10 mouse cellular contexts compared by ENCODE assay signal in the genomic region with DNA sequence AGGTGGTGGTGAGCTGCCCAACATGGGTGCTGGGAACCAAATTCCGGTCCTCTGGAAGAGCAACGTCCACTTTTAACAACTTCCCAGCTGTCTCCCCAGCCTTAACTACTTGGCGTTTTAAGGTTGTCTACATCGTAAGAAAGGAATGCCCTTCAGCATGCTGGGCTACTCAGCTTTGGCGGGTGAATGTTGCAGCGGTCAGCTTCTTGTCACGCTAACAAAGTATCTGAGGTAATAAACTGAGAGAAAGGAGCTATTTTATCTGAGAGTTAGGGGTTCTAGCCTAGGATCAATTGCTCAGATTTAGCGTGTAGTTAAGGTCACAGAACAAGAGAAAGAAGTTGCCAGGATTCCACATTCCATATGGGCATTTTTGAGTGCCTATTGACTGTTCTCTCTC. TPM values are rescaled to one million over a fixed set of nuclear protein-coding genes. Genes with fewer than 3 reads are reported as not detected.
A peak's percentile ranks its signal among the peaks of the same experiment; 100 is the strongest.
DNase-seq lines count a peak whose midpoint lies in the region; ATAC-seq and TF ChIP-seq lines count a peak whose summit lies in the region.
"Had no signal": no experiment of that assay in that cellular context is flagged by ENCODE, and none has a peak within 500 bp of the region (broad histone marks: within the 10 kb centered on the region; RNA-seq: fewer than 3 reads in every experiment).

No protein-coding gene starts in this region.

- peak overlapping the region; percentile 75; the same call in 1 of the 2 replicates for H3K27ac ChIP-seq in hindbrain, embryonic 10.5 days
- no peak overlapping the region for H3K27ac ChIP-seq in hindbrain, embryonic 11.5 days (ENCODE audit: low read depth, low read length)
- H3K27ac ChIP-seq in ES-Bruce4 (ENCODE audit: insufficient read depth, low read length): peak overlapping the region; percentile 90
- peak overlapping the region; percentile 87 for H3K27ac ChIP-seq in embryonic facial prominence, embryonic 13.5 days
- H3K27ac ChIP-seq in limb, embryonic 15.5 days: peak overlapping the region; percentile 87

- DNase-seq in hindbrain, embryonic 10.5 days (ENCODE audit: low spot score): no peak
- no peak for DNase-seq in hindbrain, embryonic 11.5 days (ENCODE audit: low spot score)
- DNase-seq in adipocyte (ENCODE audit: low spot score): no peak

- no peak overlapping the region for H3K4me3 ChIP-seq in hindbrain, embryonic 10.5 days
- H3K4me3 ChIP-seq in hindbrain, embryonic 11.5 days (ENCODE audit: low read depth, low read length): no peak overlapping the region
- H3K4me3 ChIP-seq in ES-Bruce4 (ENCODE audit: low read depth, low read length): no peak overlapping the region
- H3K4me3 ChIP-seq in embryonic facial prominence, embryonic 13.5 days: no peak overlapping the region
- H3K4me3 ChIP-seq in limb, embryonic 15.5 days: no peak overlapping the region

- 91% methylated on average over 8 of the region's 8 CpGs for WGBS in hindbrain, embryonic 10.5 days
- WGBS in hindbrain, embryonic 11.5 days: 88% methylated on average over 8 of the region's 8 CpGs
- 86% methylated on average over 8 of the region's 8 CpGs for WGBS in embryonic facial prominence, embryonic 13.5 days
- 57% methylated on average over 8 of the region's 8 CpGs for WGBS in limb, embryonic 15.5 days

- H3K9ac ChIP-seq in hindbrain, embryonic 11.5 days (ENCODE audit: low read depth, low read length): no peak overlapping the region
- H3K9ac ChIP-seq in ES-Bruce4 (ENCODE audit: low read depth, poor library complexity, severe bottlenecking): no peak overlapping the region
- no peak overlapping the region for H3K9ac ChIP-seq in embryonic facial prominence, embryonic 13.5 days
- no peak overlapping the region for H3K9ac ChIP-seq in limb, embryonic 15.5 days

- TF ChIP-seq POLR2A in ES-Bruce4 (IDR thresholded peaks at IDR 0.05; ENCODE audit: insufficient read depth, low read length): no peak

- peaks cover 17% of the 10 kb centered on the region for H3K36me3 ChIP-seq in hindbrain, embryonic 10.5 days
- no peaks in the 10 kb centered on the region for H3K36me3 ChIP-seq in hindbrain, embryonic 11.5 days (ENCODE audit: control insufficient read depth, insufficient read depth, low read length)
- no peaks in the 10 kb centered on the region for H3K36me3 ChIP-seq in ES-Bruce4 (ENCODE audit: control insufficient read depth, insufficient read depth, low read length, poor library complexity, severe bottlenecking)
- H3K36me3 ChIP-seq in embryonic facial prominence, embryonic 13.5 days: no peaks in the 10 kb centered on the region
- no peaks in the 10 kb centered on the region for H3K36me3 ChIP-seq in limb, embryonic 15.5 days
- H3K36me3 ChIP-seq: G1E had no signal

- no peaks in the 10 kb centered on the region for H3K27me3 ChIP-seq in hindbrain, embryonic 10.5 days (ENCODE audit: insufficient read depth, poor library complexity, severe bottlenecking)
- no peaks in the 10 kb centered on the region for H3K27me3 ChIP-seq in hindbrain, embryonic 11.5 days (ENCODE audit: control insufficient read depth, insufficient read depth, low read length)
- no peaks in the 10 kb centered on the region for H3K27me3 ChIP-seq in ES-Bruce4 (ENCODE audit: control insufficient read depth, insufficient read depth, low read length, poor library complexity, severe bottlenecking)
- H3K27me3 ChIP-seq in embryonic facial prominence, embryonic 13.5 days: no peaks in the 10 kb centered on the region
- H3K27me3 ChIP-seq in limb, embryonic 15.5 days: no peaks in the 10 kb centered on the region

- H3K4me2 ChIP-seq in hindbrain, embryonic 11.5 days (replicated peaks; ENCODE audit: low read depth, low read length): no peak overlapping the region
- H3K4me2 ChIP-seq in embryonic facial prominence, embryonic 13.5 days: 0 out of 2 replicates have a peak overlapping the region, but pooled peaks have one; percentile 24
- peak overlapping the region; percentile 23 for H3K4me2 ChIP-seq in limb, embryonic 15.5 days

- no peak for TF ChIP-seq EP300 in ES-Bruce4 (IDR thresholded peaks at IDR 0.05; ENCODE audit: insufficient read depth, low read depth, low read length)

- H3K4me1 ChIP-seq in hindbrain, embryonic 10.5 days (replicated peaks): peaks cover 23% of the 10 kb centered on the region
- no peaks in the 10 kb centered on the region for H3K4me1 ChIP-seq in hindbrain, embryonic 11.5 days (replicated peaks; ENCODE audit: control insufficient read depth, insufficient read depth, low read length)
- no peaks in the 10 kb centered on the region for H3K4me1 ChIP-seq in ES-Bruce4 (ENCODE audit: control insufficient read depth, insufficient read depth, low read length)
- peaks cover 29% of the 10 kb centered on the region for H3K4me1 ChIP-seq in embryonic facial prominence, embryonic 13.5 days
- H3K4me1 ChIP-seq in limb, embryonic 15.5 days: peaks cover 32% of the 10 kb centered on the region

- H3K9me3 ChIP-seq in hindbrain, embryonic 10.5 days: no peaks in the 10 kb centered on the region
- H3K9me3 ChIP-seq in hindbrain, embryonic 11.5 days (ENCODE audit: control insufficient read depth, low read length): no peaks in the 10 kb centered on the region
- H3K9me3 ChIP-seq in ES-Bruce4 (replicated peaks; ENCODE audit: control insufficient read depth, insufficient read depth, low read length, poor library complexity, severe bottlenecking): no peaks in the 10 kb centered on the region
- H3K9me3 ChIP-seq in embryonic facial prominence, embryonic 13.5 days: no peaks in the 10 kb centered on the region
- H3K9me3 ChIP-seq in limb, embryonic 15.5 days: no peaks in the 10 kb centered on the region
- H3K9me3 ChIP-seq: G1E had no signal

- ATAC-seq in hindbrain, embryonic 11.5 days (ENCODE audit: low FRiP score): no peak
- no peak for ATAC-seq in embryonic facial prominence, embryonic 13.5 days (ENCODE audit: insufficient number of reproducible peaks, insufficient read depth, low FRiP score, low TSS enrichment, low read depth)
- no peak for ATAC-seq in limb, embryonic 15.5 days (ENCODE audit: insufficient number of reproducible peaks, low FRiP score, low TSS enrichment, low read depth)
- ATAC-seq in megakaryocyte, adult 5-6 weeks (ENCODE audit: poor library complexity, severe bottlenecking): no peak
- ATAC-seq in megakaryocyte progenitor cell, adult 5-6 weeks (replicated peaks; ENCODE audit: poor library complexity): no peak

- no peak for TF ChIP-seq CTCF in ES-Bruce4 (IDR thresholded peaks at IDR 0.05; ENCODE audit: low read depth, low read length)

RNA-seq across cellular contexts. Expression of gene Txndc2, which starts 59.4 kb away (rescaled TPM):
- polyA plus RNA-seq in hindbrain, embryonic 10.5 days (2016; fragmentation: Nextera tagmentation; extraction: Ambion mirVana): 0.09 and 0.17 TPM in 2 replicates
- polyA plus RNA-seq in hindbrain, embryonic 11.5 days (2014; fragmentation: Nextera tagmentation; extraction: Ambion mirVana): 0.10 TPM in 1 of 2 replicates, not detected in the other
- not detected in 2 replicates for polyA plus RNA-seq in ES-Bruce4 (2011; ENCODE audit: insufficient read depth, insufficient read length, low read depth, missing spikeins)
- 0.29 TPM in 1 of 2 replicates, not detected in the other for polyA plus RNA-seq in embryonic facial prominence, embryonic 13.5 days (2015; fragmentation: Nextera tagmentation; extraction: Ambion mirVana)
- 0.08 TPM in 1 of 2 replicates, not detected in the other for polyA plus RNA-seq in limb, embryonic 15.5 days (2015; fragmentation: Nextera tagmentation; extraction: Ambion mirVana)
- total RNA-seq in megakaryocyte, adult 5-6 weeks (2015): not detected in 2 replicates
- not detected in 2 replicates for total RNA-seq in megakaryocyte, adult 5-6 weeks (2017)
- 0.17 and 0.22 TPM in 2 replicates for total RNA-seq in megakaryocyte progenitor cell, adult 5-6 weeks (2015)
- total RNA-seq in megakaryocyte progenitor cell, adult 5-6 weeks (2017): not detected in 2 replicates
- total RNA-seq: granulocyte monocyte progenitor cell, adult 5-6 weeks had no signal
- polyA plus RNA-seq: G1E had no signal
